Mouse (Mus musculus) C3H10T1/2 (cell line): ENCODE data around the gene Pcmt1. TPM values are rescaled to one million over a fixed set of nuclear protein-coding genes. Genes with fewer than 3 reads are reported as not detected.

Source experiments
- polyA plus RNA-seq, 2 experiments: library from polyadenylated mRNA; unstranded; fragments of >200 nt; fragmentation: generic; extraction: Trizol; gene quantifications; one replicate each; pipeline ENCODE4 v1.2.1; 2012; ENCODE audit warnings: missing spikeins in 2 of 2

Pcmt1 gene
- 10 to 100 TPM; 22.8 to 60.3 TPM for polyA plus RNA-seq

DNA sequence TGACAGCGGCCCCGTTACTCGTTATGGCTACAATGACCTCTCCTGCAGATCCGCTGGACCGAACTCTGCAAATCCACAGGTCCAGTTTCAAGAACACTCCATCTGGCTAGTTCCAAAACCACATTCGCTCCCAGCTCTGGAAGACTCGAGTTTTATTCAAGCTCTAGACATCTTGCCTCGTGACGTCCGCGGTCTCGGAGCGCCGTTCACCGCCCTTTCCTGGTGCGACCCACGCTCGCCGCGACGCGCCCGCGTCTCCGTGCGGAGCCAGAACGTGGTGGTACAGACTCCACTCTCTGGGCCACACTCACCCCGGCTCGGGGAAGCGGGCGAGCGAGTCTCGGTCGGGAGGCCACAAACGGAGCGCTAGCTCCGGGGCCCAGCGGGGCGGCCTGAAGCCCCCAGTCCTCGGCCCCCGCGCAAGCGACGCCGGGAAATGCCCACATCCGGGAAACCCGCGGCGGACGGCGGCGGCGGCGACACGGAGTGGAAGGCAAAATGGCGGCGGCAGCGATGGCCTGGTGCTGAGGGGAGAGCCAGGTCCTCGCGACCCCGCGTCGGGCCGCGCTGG is at the start of gene Pcmt1, which contains the start of gene Lats1:
TSS of gene Pcmt1 (minus strand) at position 406 of the 571 bp plus-strand sequence.
TSS of gene Lats1 (plus strand) at position 484 of the 571 bp plus-strand sequence.

DNA sequence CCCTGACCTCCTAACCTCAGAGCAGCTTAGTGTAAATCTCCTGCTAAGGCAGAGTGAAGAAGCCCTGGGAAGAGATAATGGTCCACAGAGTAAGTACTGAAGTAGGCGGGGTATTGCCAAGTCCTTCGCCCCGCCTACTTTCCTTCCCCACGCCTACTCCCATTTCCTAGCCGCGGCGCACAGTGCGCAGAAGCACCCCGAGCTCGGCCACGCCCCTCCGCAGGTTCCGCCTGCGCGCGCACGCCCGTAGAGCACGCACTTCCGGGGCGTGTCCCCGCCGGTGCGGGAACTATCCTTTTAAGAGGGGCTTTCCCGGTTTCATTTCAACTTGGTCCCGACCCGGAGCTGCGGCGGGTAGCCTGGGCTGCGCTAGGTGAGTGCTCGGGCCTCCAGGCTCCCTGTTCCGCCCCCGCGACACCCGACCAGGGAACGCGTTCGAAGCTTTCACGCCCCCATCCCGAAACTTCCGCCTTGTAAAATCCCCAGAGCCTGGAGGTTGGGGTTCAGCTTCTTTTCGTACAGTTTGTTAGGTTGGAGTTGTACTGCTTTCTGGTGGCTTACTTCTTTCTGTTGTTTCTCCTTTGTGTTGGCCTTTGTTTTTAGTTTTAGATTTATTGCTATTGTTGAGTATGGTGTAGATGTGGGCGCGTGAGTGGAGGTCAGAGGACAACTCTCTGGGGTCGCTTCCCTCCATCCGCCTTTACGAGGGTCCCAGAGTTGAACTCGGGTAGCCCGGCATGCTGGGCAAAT is 45.0 kb upstream of the Pcmt1 start, which contains the start of gene Katna1:
TSS of gene Katna1 (plus strand) at position 250 of the 750 bp plus-strand sequence.

GRCm38 (mm10) chr10:7667342-7667802 is 13.6 kb downstream of the Pcmt1 start, which contains the start of gene Nup43:
TSS of gene Nup43 (plus strand) at chr10:7667503.

GRCm38 (mm10) chr10:7589592-7590233 is 91.2 kb downstream of the Pcmt1 start, which contains the start of gene Lrp11:
TSS of gene Lrp11 (plus strand) at chr10:7589800.

Other genes with a start within 250 kb of the Pcmt1 start
- under 1 TPM; 0.06 to 0.35 TPM for gene Ulbp1, start 207.5 kb downstream of the Pcmt1 start, polyA plus RNA-seq
- gene Lrp11, start 91.3 kb downstream of the Pcmt1 start, polyA plus RNA-seq = 1 to 10 TPM in 1 of 2 experiments, under 1 TPM in 1; 0.75 to 6.1 TPM
- 10 to 100 TPM in 1 of 2 experiments, 1 to 10 TPM in 1; 9.6 to 16.3 TPM for gene Nup43, start 13.6 kb downstream of the Pcmt1 start, polyA plus RNA-seq
- 1 to 10 TPM in 1 of 2 experiments, under 1 TPM in 1; 0.54 to 4.5 TPM for gene Lats1, start 78 bp upstream of the Pcmt1 start, polyA plus RNA-seq
- gene Katna1, start 44.9 kb upstream of the Pcmt1 start, polyA plus RNA-seq = 10 to 100 TPM in 1 of 2 experiments, 1 to 10 TPM in 1; 9.9 to 19.3 TPM
- 10 to 100 TPM in 1 of 2 experiments, 1 to 10 TPM in 1; 3.9 to 19.6 TPM for gene Ginm1, start 111.7 kb upstream of the Pcmt1 start, polyA plus RNA-seq
- gene Ppil4, start 111.8 kb upstream of the Pcmt1 start, polyA plus RNA-seq = 1 to 10 TPM in 1 of 2 experiments, under 1 TPM in 1; 0.62 to 4.7 TPM
- under 1 TPM; 0.01 to 0.13 TPM for gene Zc3h12d, start 151.3 kb upstream of the Pcmt1 start, polyA plus RNA-seq